ENCODE assay signal across 12 mouse cellular contexts in genomic region chr5:140006861-140007260, GRCm38 (mm10).
"Had no signal": no experiment of that assay in that cellular context is flagged by ENCODE, and none has a peak within 500 bp of the region (broad histone marks: within the 10 kb centered on the region; RNA-seq: fewer than 3 reads in every experiment).

No protein-coding gene starts in this region.

- H3K27ac ChIP-seq: layer of hippocampus, adult 2 months; liver, embryonic 13.5 days; stomach, embryonic 15.5 days had no signal

- ATAC-seq: intestine, postnatal 0 days; liver, postnatal 0 days; midbrain, embryonic 16.5 days had no signal

- H3K9ac ChIP-seq: liver, embryonic 13.5 days; liver, postnatal 0 days; stomach, embryonic 15.5 days had no signal

- H3K27me3 ChIP-seq: liver, embryonic 13.5 days; stomach, embryonic 15.5 days had no signal

- DNase-seq: kidney, adult 8-10 months; kidney, postnatal 10 days; kidney, postnatal 4 days; left cerebral cortex, postnatal 4 days; liver; liver, embryonic 13.5 days; liver, postnatal 0 days; right cerebral cortex, postnatal 14 days had no signal

- H3K4me3 ChIP-seq: layer of hippocampus, adult 2 months; liver, embryonic 13.5 days; stomach, embryonic 15.5 days had no signal

- H3K36me3 ChIP-seq: stomach, embryonic 15.5 days had no signal

- H3K9me3 ChIP-seq: liver, embryonic 13.5 days; stomach, embryonic 15.5 days had no signal

- H3K4me2 ChIP-seq: liver, embryonic 13.5 days; stomach, embryonic 15.5 days had no signal
